Mouse (Mus musculus) mammary gland, adult 2 months (tissue): ENCODE results near the gene Ociad1. TPM values are rescaled to one million over a fixed set of nuclear protein-coding genes. Genes with fewer than 3 reads are reported as not detected.

Experiments
- polyA plus RNA-seq: library from polyadenylated mRNA; depleted of rRNA; stranded (reverse); fragments of >200 nt; gene quantifications from 2 replicates; pipeline ENCODE4 v1.2.3, GENCODE M21; 2012; ENCODE audit warnings: low replicate concordance; rRNA removed

Ociad1 gene
- polyA plus RNA-seq = 58.0 and 74.6 TPM in 2 replicates

DNA sequence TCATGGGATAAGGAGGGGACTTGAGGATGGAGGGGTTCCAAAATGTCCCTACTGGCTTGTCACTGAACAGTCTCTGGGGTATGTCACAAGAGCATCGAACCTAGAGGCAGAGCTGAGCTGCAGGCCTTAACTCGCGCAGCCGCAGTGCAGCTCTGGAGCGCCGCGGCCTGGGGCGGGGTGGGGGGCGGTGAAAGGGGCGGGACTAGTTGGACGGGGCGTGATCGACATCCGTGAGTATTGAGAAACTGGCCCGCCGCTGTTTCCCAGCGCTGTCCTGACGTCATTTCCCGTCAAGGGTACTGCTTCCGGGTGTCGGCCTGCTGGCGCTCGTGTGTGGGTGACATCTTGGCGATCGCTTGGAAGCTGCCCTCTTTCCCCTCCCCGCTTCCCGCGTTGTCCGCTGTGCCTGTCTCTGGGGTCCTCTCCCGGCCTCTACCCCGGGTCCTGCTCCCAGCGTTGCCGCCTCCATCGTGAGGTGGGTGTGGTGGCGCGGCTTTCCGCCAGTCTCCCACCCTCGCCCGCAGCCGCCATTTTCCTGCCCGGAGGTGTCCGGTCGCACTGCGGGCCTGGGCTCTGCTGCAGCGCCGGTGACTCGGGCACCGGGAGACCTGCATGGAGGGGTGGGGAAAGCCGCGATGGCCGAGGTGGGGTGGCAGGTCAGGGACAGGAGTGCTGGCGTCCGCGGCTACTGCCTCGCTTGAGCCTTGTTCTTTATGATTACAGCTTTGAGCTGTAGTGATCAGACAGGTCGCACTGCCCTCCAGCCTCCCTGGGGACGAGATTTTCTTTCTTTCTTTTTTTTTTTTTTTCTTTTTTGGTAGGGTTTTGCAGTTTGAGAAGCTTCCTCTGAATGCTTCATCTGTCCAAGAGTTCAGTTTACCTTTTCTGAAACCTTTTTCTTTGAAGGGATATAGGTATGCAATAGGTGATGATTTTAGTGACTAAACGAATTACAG lies at the start of gene Ociad1:
Gene Ociad1 (plus strand): TSS at position 283 of the 956 bp plus-strand sequence.

DNA sequence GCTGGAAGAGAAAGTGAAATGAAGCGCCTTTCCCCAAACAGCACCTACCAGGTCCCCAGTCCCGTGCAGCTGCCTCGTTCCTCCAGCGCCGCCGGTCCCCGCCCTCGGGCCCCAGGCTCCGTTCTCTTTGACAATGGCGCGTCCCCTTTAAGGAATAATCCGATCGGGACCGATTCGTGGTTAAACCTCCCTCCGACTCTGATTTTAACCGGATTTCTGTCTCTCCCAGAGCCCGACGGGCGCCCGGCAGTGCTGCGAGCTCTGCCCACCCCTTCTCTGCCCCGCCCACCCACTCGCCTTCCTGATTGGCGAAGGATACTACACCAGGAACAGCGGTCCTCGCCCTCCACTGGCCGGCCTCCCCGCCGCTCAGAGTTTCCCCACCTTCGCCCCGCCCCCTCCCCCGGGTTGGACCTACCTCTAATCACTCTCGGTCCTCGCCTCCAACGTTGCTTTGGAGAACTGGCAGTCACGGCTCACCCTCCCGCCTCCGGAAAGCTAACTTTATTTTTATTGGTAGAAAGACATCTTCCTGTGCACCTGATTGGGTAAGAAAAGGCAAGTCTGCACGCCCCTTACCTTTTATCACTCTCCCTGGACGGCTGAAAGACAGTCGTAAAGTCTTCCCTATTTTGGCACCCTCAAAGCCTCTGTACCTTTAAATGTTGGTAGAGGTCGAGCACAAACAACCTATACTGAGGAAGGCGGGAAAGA lies 36.1 kb upstream of the Ociad1 start, which contains the start of gene Fryl:
Gene Fryl (minus strand): TSS at position 268 of the 714 bp plus-strand sequence.

DNA sequence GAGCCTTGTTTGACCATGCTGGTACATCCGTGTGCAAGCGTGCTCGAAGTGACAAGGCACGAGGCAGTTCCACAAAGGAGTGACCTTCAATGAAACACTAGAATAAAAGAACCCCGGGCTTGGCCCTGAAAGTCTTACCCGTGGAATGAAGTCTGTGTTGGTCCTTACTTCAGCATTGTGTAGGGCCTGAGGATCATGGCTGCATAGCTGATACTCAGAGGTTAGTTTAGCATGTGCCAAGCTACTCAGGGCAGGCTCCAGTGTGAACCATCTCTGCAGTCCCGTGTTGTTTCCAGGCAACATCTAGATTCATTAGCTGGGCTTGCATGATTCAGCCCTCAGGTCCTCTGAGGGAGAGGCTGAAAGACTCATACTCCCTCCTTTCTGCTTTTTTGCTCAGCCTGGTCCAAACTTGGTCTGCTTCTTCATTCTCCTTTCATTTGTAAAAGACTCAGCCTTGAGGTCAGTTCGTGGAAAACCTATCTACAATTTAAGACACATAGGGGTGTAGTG lies 48.2 kb downstream of the Ociad1 start, which contains the start of gene Ociad2:
Gene Ociad2 (minus strand): TSS at position 306 of the 513 bp plus-strand sequence.

Other genes with a start within 250 kb of the Ociad1 start
- gene Fryl, start 36.2 kb upstream of the Ociad1 start, polyA plus RNA-seq = 39.6 and 77.1 TPM in 2 replicates
- gene Ociad2, start 48.2 kb downstream of the Ociad1 start, polyA plus RNA-seq = 0.31 and 1.9 TPM in 2 replicates
- 0.08 and 0.42 TPM in 2 replicates for gene Cwh43, start 113.3 kb downstream of the Ociad1 start, polyA plus RNA-seq
- 2.9 and 5.9 TPM in 2 replicates for gene Dcun1d4, start 188.2 kb downstream of the Ociad1 start, polyA plus RNA-seq